Mouse (Mus musculus) small intestine, adult 2 months (tissue): ENCODE data around the gene Ttll12. TPM values are rescaled to one million over a fixed set of nuclear protein-coding genes. Genes with fewer than 3 reads are reported as not detected.
A peak's percentile ranks its signal among the peaks of the same experiment; 100 is the strongest.

Experiments used
- H3K27ac ChIP-seq: fragments of 200-500 bp; 2 replicates; pipeline ENCODE4 v1.5.1; 2012; ENCODE audit warnings: low read depth, low read length, control low read depth, inconsistent platforms; ENCODE audit not compliant: insufficient read depth
- H3K27me3 ChIP-seq: fragments of 200-500 bp; 2 replicates; pipeline ENCODE4 v1.6.1; 2012; ENCODE audit warnings: mild to moderate bottlenecking, moderate library complexity, low read length, inconsistent platforms; ENCODE audit not compliant: control insufficient read depth, insufficient read depth
- H3K36me3 ChIP-seq: fragments of 200-500 bp; 2 replicates; pipeline ENCODE4 v1.6.1; 2012; ENCODE audit warnings: mild to moderate bottlenecking, low read length, control low read depth, inconsistent platforms; ENCODE audit not compliant: control insufficient read depth, insufficient read depth
- H3K4me1 ChIP-seq: fragments of 200-500 bp; 2 replicates; pipeline ENCODE4 v1.6.1; 2012; ENCODE audit warnings: low read length, inconsistent platforms, mixed read lengths; ENCODE audit not compliant: control insufficient read depth, insufficient read depth, insufficient read length
- H3K4me3 ChIP-seq: fragments of 200-500 bp; 2 replicates; pipeline ENCODE4 v1.5.1; 2012; ENCODE audit warnings: low read depth, mild to moderate bottlenecking, control low read depth, inconsistent platforms, low read length, moderate library complexity
- CTCF ChIP-seq: fragments of 200-500 bp; IDR thresholded peaks from 2 replicates; pipeline ENCODE4 v1.5.1; 2012; ENCODE audit warnings: low read depth, mild to moderate bottlenecking, control low read depth, inconsistent platforms, low read length, moderate library complexity, mixed read lengths; ENCODE audit not compliant: insufficient replicate concordance, insufficient read length; ENCODE audit errors: extremely low read depth
- POLR2A ChIP-seq: fragments of 200-500 bp; IDR thresholded peaks from 2 replicates; pipeline ENCODE4 v1.6.1; 2012; ENCODE audit warnings: low read depth, mild to moderate bottlenecking, control low read depth, inconsistent platforms, low read length, moderate library complexity
- WGBS: fragments of 180-500 bp; shearing (Covaris S2); methylation state at CpG from one replicate; pipeline ENCODE4 v1.1.7; 2018; 5-methylcytosine and 5-hydroxymethylcytosine counted together
- polyA plus RNA-seq: library from polyadenylated mRNA; depleted of rRNA; stranded (reverse); fragments of >200 nt; gene quantifications from 2 replicates; pipeline ENCODE4 v1.2.3, GENCODE M21; 2012

The Ttll12 gene
- polyA plus RNA-seq, 1 experiment, result 17.5 TPM

DNA sequence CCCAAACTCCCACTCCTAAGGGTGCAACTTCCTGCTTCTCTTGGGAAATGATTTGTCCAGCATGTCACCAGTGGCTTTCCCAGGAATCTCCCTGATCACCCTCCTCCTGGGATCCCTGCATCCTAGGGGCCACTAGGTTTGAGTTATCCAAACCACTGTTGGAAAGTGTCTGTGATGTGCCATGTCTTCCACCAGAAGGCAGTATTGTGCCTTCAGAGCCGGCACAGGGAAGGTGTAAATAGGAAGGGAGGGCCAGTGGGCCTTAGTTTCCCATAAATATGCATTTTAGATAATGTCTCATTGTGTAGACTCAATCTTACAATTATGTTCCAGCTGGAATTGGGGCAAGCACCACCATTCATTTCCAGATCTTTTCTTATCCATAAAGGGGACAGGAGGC lies 39.1 kb upstream of the Ttll12 start:
- TF ChIP-seq CTCF (peak; percentile 15; the same call in 1 of the 2 replicates), POLR2A (no peak)
- no peaks in the 10 kb centered on the region for H3K27me3 ChIP-seq
- no peak overlapping the region for H3K4me3 ChIP-seq
- H3K4me1 ChIP-seq, result no peaks in the 10 kb centered on the region; the same call in 1 of the 2 replicates
- no peak overlapping the region for H3K27ac ChIP-seq
- 10% methylated on average over 1 of the region's 1 CpGs for WGBS
- H3K36me3 ChIP-seq, result no peaks in the 10 kb centered on the region

DNA sequence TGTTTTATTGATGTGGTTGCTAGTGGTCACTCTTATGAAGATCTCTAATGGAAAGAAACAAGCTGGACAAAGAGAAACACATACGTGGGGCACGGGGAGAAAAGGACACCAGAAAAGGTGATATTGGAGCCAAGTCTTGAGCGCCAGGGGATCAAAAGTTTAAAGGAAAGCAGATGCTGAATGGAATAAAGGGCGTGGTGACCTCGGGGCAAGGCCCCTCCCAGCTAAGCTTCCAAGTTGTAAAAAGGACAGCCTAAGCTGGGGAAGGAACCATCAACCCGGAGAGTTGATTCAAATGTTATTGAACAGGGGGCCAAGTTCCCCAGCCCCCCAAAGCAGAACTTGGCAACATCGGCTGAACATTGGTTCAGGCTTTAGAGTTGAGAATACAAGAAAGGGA lies 36.1 kb upstream of the Ttll12 start:
- TF ChIP-seq POLR2A (no peak), CTCF (no peak)
- H3K27ac ChIP-seq, result no peak overlapping the region
- H3K4me3 ChIP-seq, result no peak overlapping the region
- no peaks in the 10 kb centered on the region for H3K27me3 ChIP-seq
- 59% methylated on average over 7 of the region's 7 CpGs for WGBS
- H3K4me1 ChIP-seq, result no peaks in the 10 kb centered on the region
- no peaks in the 10 kb centered on the region for H3K36me3 ChIP-seq

DNA sequence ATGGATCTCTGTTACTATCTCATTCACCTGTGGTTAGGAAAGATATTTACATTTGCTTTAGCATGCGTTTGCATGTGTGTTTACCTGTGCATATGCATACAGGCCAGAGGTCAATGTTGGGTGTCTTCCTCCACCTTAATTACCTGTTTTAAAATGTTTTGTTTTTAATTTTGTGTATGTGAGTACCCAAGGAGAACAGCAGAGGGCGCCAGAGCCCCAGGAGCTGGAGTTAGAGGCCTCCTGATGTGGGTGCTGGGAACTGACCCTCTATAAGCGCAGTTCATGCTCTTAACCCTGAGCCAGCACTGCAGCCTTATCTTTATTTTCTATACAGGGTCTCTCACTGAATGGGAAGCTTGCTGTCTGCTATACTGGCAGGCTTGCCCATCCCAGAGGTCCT lies 34.8 kb upstream of the Ttll12 start:
- Histone ChIP-seq H3K27me3 (no peaks in the 10 kb centered on the region), H3K36me3 (no peaks in the 10 kb centered on the region), H3K4me1 (no peaks in the 10 kb centered on the region), H3K27ac (no peak overlapping the region), H3K4me3 (no peak overlapping the region)
- TF ChIP-seq POLR2A (no peak), CTCF (peak; percentile 25; the same call in 1 of the 2 replicates)
- WGBS, result 61% methylated on average over 3 of the region's 3 CpGs

DNA sequence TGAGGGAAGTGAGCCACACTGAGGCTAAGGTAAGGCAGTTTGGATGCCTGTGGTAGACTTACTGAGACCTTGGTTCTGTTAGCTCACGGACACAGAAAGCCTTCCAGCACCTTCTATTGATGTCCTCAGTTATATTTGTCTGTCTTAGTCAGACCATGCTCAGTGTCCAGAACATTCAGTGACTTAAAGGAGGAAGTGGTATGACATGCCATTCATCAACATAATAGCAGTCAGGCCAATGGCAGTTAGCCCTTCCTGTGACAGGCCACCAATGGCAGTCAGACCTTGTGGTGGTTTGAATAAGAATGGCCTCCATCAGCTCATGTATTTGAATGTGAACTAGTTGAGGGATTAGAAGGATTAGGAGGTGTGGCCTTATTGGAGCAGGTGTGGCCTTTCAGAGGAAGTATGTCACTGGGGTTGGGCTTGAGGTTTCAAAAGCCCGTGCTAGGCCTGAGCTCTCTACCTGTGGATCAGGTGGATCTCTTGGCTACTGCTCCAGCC lies 31.2 kb upstream of the Ttll12 start:
- Histone ChIP-seq H3K4me1 (no peaks in the 10 kb centered on the region), H3K27me3 (no peaks in the 10 kb centered on the region), H3K36me3 (no peaks in the 10 kb centered on the region), H3K27ac (no peak overlapping the region), H3K4me3 (no peak overlapping the region)
- WGBS, result 89% methylated on average over 2 of the region's 2 CpGs
- TF ChIP-seq POLR2A (no peak), CTCF (no peak)

DNA sequence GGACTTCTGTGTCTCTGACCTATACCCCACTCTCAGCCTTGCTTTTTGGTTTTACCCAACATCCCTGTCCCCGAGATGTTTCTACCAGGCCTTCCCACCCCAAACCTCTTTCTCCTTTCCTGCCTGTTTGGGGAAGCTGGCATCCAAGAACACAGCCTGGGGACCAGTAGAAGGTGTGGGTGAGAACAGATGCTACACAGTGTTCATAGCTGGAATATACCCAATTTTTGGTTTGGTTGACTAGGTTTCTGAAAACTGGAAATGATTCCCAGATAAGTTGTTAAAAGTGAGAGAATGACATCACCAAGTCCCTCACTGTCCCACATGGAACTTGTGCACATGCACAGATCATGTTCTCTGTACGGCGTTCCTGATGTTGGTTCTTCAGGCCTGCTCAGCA lies 20.3 kb upstream of the Ttll12 start:
- Histone ChIP-seq H3K36me3 (no peaks in the 10 kb centered on the region), H3K27ac (no peak overlapping the region), H3K27me3 (no peaks in the 10 kb centered on the region), H3K4me3 (no peak overlapping the region), H3K4me1 (no peaks in the 10 kb centered on the region)
- TF ChIP-seq POLR2A (no peak), CTCF (no peak)
- WGBS, result 83% methylated on average over 3 of the region's 3 CpGs

DNA sequence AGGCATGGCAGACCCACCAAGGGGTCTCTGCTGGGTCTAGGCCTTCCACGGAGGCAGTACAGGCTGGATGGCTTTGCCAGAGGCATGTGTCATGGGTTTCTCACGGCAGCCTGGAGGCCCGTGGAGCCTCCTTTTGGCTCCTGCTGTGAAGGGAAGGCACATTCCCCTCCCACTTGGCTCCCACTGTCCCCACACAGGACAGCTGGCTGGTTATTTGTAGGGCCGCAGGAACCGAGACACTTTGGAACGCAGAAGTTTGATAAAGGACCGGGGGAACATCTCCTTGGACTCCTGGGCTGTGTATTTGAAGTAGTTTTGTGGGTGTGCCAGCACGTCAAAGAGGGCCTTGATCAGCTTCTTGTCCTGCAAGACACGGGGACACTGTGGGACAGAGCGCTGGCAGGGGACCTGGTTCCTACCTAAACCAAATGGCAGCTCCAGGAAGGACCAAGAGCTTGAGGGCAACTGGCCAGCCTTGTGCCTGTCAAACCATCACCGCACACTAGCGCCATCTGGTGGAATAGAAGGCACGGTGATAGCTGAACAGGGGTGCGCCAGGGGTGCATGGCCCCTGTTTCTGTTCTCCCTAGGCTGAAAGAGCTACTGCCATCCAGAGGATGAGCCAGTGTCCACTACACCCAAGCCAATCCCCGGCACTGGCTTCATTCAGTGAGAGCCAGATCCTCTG lies 12.3 kb upstream of the Ttll12 start:
- 46% methylated on average over 15 of the region's 15 CpGs for WGBS
- H3K4me1 ChIP-seq, result no peaks in the 10 kb centered on the region
- peak; percentile 69; the same call in 1 of the 2 replicates for TF ChIP-seq CTCF
- TF ChIP-seq POLR2A, result no peak

DNA sequence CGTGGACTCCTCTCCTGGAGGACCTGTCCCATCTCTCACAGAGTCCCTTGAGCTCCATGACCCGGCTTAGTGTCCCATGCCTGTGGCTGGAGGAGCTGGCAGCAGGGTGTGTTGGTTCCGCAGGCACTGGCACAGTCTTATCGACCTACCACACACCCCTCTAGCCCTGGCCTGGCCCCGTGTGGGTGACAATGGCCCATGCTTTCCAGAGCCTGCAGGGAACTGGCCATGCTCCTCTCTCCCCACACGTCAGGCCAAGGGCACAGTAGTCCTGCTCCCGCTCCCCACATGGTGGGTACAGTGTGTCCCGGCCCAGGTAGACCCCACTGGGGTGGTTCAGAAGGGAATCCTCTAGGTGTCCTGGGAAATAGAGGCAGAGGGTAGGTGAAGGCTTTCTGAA lies 11.7 kb upstream of the Ttll12 start:
- Histone ChIP-seq H3K4me3 (no peak overlapping the region), H3K27me3 (no peaks in the 10 kb centered on the region), H3K36me3 (no peaks in the 10 kb centered on the region), H3K4me1 (no peaks in the 10 kb centered on the region), H3K27ac (no peak overlapping the region)
- TF ChIP-seq POLR2A (no peak), CTCF (no peak)
- 89% methylated on average over 8 of the region's 8 CpGs for WGBS

More for the DNA sequence above, 12.3 kb upstream of the Ttll12 start:
- Histone ChIP-seq H3K27me3 (no peaks in the 10 kb centered on the region), H3K36me3 (no peaks in the 10 kb centered on the region), H3K4me3 (no peak overlapping the region), H3K27ac (no peak overlapping the region)

DNA sequence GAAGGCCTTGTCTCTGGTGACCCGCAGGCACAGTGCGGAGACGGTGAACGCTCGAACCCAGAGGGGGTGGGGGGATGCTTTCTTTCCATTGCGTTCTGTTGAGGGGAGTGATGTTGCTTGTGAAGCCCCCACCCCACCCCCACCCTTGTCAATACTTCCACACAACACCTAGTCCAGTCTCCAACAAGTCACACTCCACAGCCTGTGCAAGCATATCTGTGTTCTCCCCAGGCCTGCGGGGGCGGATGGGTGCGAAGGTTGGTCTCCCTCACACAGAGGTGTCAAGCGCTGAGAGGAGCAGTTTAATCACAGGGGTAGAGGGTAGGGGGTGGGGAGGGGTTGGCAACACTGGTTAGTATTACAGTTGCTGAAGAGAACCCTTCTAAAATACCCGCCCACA lies 11.3 kb upstream of the Ttll12 start:
- TF ChIP-seq CTCF, result no peak
- TF ChIP-seq POLR2A, result no peak
- H3K4me3 ChIP-seq, result no peak overlapping the region
- WGBS, result 89% methylated on average over 11 of the region's 11 CpGs
- no peaks in the 10 kb centered on the region for H3K36me3 ChIP-seq
- no peak overlapping the region for H3K27ac ChIP-seq
- no peaks in the 10 kb centered on the region for H3K27me3 ChIP-seq
- H3K4me1 ChIP-seq, result no peaks in the 10 kb centered on the region
